Mouse (Mus musculus) kidney, postnatal 10 days (tissue): ENCODE data around the gene Ephx4.

Experiments
- DNase-seq: peaks from one replicate; pipeline ENCODE4 v3.0.0; 2021; ENCODE audit warnings: mixed read lengths

Gene Ephx4

GRCm38 (mm10) chr5:107436185-107436584, 33.6 kb downstream of the Ephx4 start:
- DNase-seq = no peak

DNA sequence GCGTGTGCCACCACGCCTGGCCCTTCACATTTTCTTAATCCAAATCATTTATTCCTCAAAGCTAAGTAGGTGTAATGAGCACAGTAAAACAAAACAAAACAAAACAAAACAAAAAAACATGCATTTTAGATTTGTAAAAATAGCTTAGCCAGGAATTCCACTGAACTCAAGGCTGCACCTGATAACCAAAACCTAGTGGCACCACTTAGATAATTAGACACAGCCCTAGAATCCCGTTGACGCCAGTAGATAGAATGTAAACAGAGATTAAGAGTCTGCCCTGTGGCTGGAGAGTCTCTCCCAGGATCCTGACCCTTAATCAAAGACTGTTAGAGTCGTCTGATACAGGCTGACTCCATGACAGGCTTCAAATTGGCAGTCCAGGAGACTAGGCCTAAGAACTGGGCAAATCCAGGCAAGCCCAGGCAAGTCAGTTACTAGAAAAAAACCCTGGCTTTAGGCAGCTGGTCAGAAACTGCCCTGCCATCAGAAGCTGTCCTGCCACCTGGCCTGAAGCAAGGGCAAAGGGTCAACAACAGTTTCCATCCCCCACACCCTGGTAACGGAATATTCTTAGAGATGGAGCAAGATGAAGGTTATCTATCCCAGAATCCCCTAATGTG, 34.2 kb downstream of the Ephx4 start:
- DNase-seq = no peak

GRCm38 (mm10) chr5:107437464-107438281, 35.1 kb downstream of the Ephx4 start, which contains the start of gene Btbd8:
TSS of gene Btbd8 (plus strand) at chr5:107437997.
- peak; percentile 96 for DNase-seq

- no peak for DNase-seq
These were observed 35.8 kb downstream of the Ephx4 start for GRCm38 (mm10) chr5:107438353-107438752.

- DNase-seq = no peak
These were observed 39.3 kb downstream of the Ephx4 start for GRCm38 (mm10) chr5:107441881-107442280.

- DNase-seq = no peak
These were observed 41.7 kb downstream of the Ephx4 start for GRCm38 (mm10) chr5:107444251-107444650.

DNA sequence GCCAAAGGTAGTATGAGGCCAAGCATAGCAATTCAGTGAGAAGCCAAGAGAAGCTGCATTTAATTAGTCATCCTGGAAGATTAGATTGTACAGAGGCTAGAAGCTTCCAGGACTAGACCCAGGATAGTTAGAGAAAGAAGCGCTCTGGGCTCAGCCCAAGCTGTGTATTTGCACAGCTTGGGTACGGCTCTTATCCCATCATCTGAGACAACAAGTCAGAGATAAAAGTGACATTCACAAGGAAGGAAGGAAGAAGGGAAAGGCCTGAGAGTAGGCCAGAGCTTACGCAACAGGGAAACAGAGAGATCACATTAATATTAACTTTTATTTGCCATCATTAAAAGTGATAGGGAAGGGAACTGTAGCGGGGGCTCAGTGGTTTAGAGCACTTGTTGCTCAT, 45.4 kb downstream of the Ephx4 start:
- DNase-seq = no peak

DNA sequence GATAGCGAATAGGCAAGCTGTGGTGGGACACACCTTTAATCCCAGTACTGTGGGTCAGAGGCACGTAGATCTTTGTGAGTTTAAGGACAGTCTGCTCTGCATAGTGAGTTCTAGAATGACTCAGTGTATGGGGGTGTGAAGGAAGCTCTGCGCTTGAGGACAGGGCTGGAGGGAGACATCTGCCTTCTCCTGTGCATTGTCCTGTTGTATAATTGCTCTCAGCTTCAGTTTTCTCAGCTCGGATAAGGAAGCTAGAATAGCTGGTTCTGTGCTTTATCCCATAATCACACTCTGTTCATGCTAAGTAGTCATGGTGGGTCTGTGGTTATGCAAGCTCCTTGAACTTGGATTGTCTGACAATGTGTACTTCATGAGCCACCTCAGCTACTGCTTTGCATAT, 46.2 kb downstream of the Ephx4 start:
- DNase-seq = no peak

GRCm38 (mm10) chr5:107449620-107450019, 47.1 kb downstream of the Ephx4 start:
- no peak for DNase-seq

GRCm38 (mm10) chr5:107450299-107450698, 47.8 kb downstream of the Ephx4 start:
- DNase-seq = no peak

- DNase-seq = no peak
These were observed 59.9 kb downstream of the Ephx4 start for GRCm38 (mm10) chr5:107462147-107463076.

DNA sequence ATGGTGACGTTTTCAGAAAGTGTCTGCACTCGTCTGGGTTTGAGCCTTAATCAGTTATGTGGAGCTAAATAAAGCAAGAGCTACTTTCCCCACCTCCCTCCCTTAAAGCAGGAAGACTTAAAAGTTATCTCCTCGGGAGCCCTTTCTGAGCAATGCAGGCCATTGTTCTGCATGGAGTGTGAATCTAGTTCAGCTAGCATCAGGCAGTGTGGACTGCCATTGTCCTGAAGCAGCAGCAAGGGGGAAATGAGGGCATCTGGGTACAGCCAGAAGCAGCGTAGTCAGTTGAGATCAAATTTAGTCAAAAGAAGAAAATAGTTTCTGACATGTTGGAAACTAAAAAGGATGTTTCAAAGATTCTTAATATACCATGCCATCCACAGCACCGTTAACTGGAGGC, 64.0 kb downstream of the Ephx4 start:
- DNase-seq = no peak

DNA sequence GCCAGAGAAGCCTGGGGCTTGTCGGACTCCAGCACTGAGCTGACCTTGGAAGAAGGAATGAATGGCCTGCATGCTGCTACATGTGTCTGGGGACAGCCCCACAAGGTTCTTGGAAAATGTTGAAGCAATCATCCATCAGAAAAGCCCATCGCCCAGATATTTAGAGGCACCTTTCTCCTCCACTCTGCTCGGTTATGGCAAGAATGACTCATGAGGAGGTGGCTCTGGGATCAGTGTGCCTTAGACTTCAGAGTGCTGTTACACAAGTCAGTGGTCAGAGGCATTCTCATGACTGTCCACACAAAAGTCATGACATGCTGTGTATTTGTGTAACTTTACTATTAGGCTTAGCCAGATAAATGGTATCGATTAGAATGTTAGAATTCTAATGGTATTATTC, 64.6 kb downstream of the Ephx4 start:
- no peak for DNase-seq

GRCm38 (mm10) chr5:107470600-107471329, 68.2 kb downstream of the Ephx4 start:
- DNase-seq = no peak
